Mouse (Mus musculus) embryonic stem cell, embryonic (primary cell): Measurements from ENCODE around the gene Rassf5.

Experiments
- CTCF ChIA-PET, 4 experiments: fragments of 300-600 bp in 2 of 4; fragments of 350-600 bp in 2 of 4; sonication (Branson Sonifier 250); formaldehyde crosslinking; loops; one replicate each; lab custom pipeline; 2022; ENCODE audit warnings: inconsistent platforms in 2 of 4; lab: Charles Lee
- POLR2A ChIA-PET, 4 experiments: fragments of 300-600 bp in 2 of 4; fragments of 350-600 bp in 2 of 4; sonication (Branson Sonifier 250); formaldehyde crosslinking; loops; one replicate each; lab custom pipeline; 2022; ENCODE audit warnings: antibody characterized with exemption in 4 of 4, inconsistent platforms in 1 of 4; lab: Charles Lee

The Rassf5 gene

DNA sequence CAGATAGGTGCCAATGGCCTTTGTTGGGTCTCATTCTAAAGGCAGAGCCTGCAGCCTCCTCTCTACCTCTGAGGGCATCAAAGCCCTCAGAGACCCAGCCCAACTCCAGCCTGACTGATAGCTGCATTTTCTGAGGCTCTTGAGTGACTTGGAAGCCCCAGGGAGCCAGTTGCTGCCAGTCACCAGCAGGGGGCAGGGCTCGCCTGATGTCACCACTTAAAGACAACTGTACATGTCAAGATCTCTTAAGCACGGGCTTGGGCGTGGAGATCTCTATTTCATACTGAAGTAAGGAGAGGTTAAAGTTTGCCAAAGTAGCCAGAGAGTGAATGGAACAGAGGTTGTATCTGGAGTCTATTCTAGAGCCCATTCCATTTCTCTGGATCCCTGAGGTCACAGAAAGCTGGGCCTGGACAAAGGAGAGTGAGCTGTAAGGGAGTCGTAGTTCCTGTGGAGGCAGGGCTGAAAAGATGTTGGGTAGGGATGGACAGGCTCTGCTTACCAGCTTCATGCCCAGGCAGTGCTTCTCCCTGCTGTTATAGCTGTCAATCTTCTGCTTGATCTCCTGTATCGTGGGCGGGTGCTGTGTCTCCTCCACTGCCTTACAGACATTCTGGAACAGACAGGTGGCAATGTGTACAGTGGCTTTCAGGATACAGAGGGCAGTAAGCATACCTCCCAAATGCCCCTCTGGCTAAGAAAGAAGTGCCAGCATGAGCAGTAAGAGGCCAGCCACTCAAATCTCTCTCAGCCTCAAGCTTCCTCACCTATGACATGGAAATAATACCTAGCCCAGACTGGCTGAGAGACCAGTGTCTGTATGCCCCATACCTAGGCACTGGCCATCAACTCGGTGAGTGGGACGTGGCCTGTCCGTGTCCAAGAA, 63.2 kb downstream of the Rassf5 start:
- ChIA-PET CTCF (interaction anchor here (0.6 to 4.8 kb wide), 82 partner anchors 8 to 436 kb away, joined by 3 to 44 read pairs (median 4); partner anchors contain the start of genes Rassf5 (in 2 of the 4) and Eif2d (in 1 of the 4)), POLR2A (interaction anchor here in 3 of 4 experiments (0.5 to 3.6 kb wide), 22 partner anchors 9 to 114 kb away, joined by 3 to 25 read pairs (median 4); partner anchors contain the start of gene Rassf5 (in 1 of the 3))

- POLR2A ChIA-PET: interaction anchor here in 3 of 4 experiments (0.5 to 3.6 kb wide), 12 partner anchors 9 to 328 kb away, joined by 3 to 25 read pairs (median 4); no protein-coding TSS in a partner anchor
- CTCF ChIA-PET: interaction anchor here (0.8 to 4.8 kb wide), 17 partner anchors 9 to 90 kb away, joined by 3 to 31 read pairs (median 6); partner anchors contain the start of gene Rassf5 (in 3 of the 4)
Observed at GRCm38 (mm10) chr1:131180386-131180785, 64.7 kb downstream of the Rassf5 start.

GRCm38 (mm10) chr1:131178083-131178482, 67.0 kb downstream of the Rassf5 start:
- POLR2A ChIA-PET: interaction anchor here in 1 of 4 experiments (1.3 to 1.7 kb wide), 2 partner anchors 15 to 68 kb away, joined by 5 read pairs; partner anchors contain the start of gene Rassf5
- CTCF ChIA-PET: no interaction called here

DNA sequence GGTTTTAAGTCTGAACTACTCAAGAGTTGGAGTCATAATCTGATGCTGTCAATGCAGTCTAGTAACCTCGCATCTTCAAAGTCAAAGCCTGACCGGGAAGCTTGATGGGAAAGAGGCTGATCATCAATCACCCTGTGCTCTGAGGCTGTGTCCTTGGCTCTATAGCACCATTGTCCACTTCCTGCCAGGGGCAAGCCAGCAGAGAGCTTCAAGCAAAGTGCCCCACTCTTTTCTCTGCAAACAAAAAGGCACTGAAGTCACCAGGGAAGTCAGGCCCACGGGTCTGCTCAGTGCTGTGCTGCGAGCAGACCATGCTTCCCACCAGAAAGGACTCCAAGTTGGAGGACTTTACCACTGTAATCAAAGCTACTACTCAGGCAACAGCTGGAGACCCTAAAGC, 67.8 kb downstream of the Rassf5 start:
- ChIA-PET CTCF (no interaction called here), POLR2A (interaction anchor here in 2 of 4 experiments (0.7 to 2.1 kb wide), 6 partner anchors 14 to 79 kb away, joined by 3 to 5 read pairs (median 4); partner anchors contain the start of gene Mapkapk2 (in 1 of the 2))

- ChIA-PET CTCF (no interaction called here), POLR2A (interaction anchor here (0.8 to 4.2 kb wide), 9 partner anchors 9 to 68 kb away, joined by 3 to 36 read pairs (median 4); partner anchors contain the start of gene Dyrk3 (in 1 of the 4))
Observed at GRCm38 (mm10) chr1:131175819-131176218, 69.2 kb downstream of the Rassf5 start.

DNA sequence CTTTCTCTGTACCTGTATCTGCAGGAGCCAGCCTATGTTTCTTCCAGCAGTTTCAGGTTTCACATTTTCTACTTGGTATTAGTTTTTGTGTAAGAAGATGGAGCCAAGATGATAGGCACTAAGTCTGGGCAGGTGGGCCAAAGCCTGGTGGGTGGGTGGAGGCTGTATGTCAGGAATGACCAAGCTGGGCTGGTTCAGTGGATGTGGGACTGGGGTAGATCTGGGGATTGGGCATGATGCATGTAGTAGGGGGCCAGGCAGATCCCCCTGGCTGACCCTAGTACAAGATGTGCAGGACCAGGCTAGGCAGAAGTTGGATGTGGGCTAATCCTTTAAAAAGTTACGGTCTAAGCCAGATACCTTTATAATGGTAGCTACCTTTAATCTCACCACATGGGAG, 69.9 kb downstream of the Rassf5 start:
- CTCF ChIA-PET: interaction anchor here in 1 of 4 experiments (0.8 kb wide), 1 partner anchor 95 kb away, joined by 3 read pairs; no protein-coding TSS in a partner anchor
- POLR2A ChIA-PET: interaction anchor here (0.8 to 4.2 kb wide), 6 partner anchors 9 to 50 kb away, joined by 3 to 36 read pairs (median 4); partner anchors contain the start of gene Dyrk3 (in 1 of the 4)

DNA sequence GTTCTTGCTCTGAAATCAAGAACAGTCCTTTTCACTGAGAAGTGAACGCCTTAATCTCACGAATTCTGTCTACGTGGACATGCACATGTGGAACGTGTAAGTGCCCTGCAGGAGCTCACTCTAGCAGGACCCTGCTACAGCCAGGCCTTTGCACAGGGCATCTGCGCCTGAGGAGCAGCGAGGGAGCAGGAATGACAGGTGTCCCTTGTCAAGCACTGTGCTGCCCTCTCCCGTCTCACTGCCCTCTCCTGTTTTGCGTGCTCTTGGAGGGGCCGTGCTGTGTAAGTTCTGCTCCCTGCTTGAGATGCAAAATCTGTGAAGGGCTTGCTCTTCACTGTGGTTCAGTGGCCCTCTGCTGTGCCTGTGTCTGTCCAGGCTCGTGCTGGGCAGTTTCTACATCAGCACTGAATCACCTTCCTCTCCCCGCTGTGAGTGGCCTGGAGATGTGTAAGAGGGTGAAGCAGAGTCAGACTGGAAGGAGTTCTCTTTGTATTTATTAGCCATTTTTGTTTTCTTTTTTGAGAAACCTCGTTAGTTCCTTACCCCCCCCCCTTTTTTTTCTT, 70.7 kb downstream of the Rassf5 start:
- CTCF ChIA-PET: interaction anchor here in 1 of 4 experiments (0.6 kb wide), 1 partner anchor 485 kb away, joined by 4 read pairs; no protein-coding TSS in a partner anchor
- POLR2A ChIA-PET: interaction anchor here in 2 of 4 experiments (0.9 to 4.2 kb wide), 4 partner anchors 12 to 48 kb away, joined by 3 to 36 read pairs (median 5); no protein-coding TSS in a partner anchor

GRCm38 (mm10) chr1:131173809-131174208, 71.2 kb downstream of the Rassf5 start:
- CTCF ChIA-PET: interaction anchor here in 2 of 4 experiments (0.6 to 1.0 kb wide), 3 partner anchors 8 to 484 kb away, joined by 3 to 4 read pairs (median 4); no protein-coding TSS in a partner anchor
- POLR2A ChIA-PET: interaction anchor here in 2 of 4 experiments (0.9 to 4.2 kb wide), 5 partner anchors 8 to 47 kb away, joined by 3 to 36 read pairs (median 5); no protein-coding TSS in a partner anchor

DNA sequence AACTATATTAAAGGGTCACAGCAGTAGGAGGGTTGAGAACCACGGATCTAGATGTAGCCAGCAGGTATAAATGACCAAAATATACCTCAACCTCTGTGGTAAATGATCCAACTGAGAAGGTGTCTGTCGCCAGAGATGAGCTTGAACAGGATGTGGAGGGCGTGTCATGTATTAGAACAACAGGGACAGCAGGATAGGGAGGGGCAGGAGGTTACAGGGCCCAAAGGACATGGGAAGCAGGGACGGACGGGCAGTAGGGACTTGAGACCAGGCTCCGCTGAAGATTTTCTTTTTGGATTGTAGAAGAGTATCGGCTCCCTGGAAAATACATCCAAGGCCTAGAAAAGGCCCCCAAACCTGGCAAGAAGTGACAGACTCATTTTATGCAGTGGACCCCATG, 72.1 kb downstream of the Rassf5 start:
- CTCF ChIA-PET: interaction anchor here in 2 of 4 experiments (0.7 to 1.0 kb wide), 2 partner anchors 8 to 9 kb away, joined by 3 to 4 read pairs; no protein-coding TSS in a partner anchor
- POLR2A ChIA-PET: interaction anchor here in 3 of 4 experiments (0.6 to 4.2 kb wide), 5 partner anchors 9 to 1848 kb away, joined by 3 to 36 read pairs (median 5); no protein-coding TSS in a partner anchor

DNA sequence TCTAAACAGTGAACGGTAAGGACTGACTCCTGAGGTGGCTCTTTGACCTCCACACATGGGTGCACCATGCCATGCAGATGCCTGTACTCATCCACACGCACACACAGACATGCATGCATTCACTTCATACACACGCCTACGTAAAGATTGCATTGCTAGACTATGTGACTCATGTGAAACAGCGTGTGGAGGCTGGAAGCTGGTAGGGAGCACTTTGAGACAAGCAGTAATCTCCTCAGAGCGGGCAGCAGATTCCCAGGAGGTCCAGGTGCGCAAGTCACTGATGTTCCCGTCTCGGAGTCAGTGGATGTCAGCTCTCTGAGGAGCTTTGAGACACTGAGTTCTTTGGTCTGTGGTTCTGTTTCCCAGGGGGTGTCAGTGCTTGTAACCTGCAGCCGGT, 77.4 kb downstream of the Rassf5 start:
- ChIA-PET POLR2A (interaction anchor here in 2 of 4 experiments (0.9 to 1.3 kb wide), 2 partner anchors 17 to 360 kb away, joined by 3 to 6 read pairs; partner anchors contain the start of gene Fam72a (in 1 of the 2)), CTCF (interaction anchor here in 3 of 4 experiments (0.6 to 1.3 kb wide), 5 partner anchors 14 to 426 kb away, joined by 3 to 7 read pairs (median 3); no protein-coding TSS in a partner anchor)

- CTCF ChIA-PET: interaction anchor here in 3 of 4 experiments (0.5 to 2.1 kb wide), 6 partner anchors 11 to 232 kb away, joined by 3 to 11 read pairs (median 6); no protein-coding TSS in a partner anchor
- POLR2A ChIA-PET: interaction anchor here in 2 of 4 experiments (1.3 to 7.2 kb wide), 5 partner anchors 10 to 363 kb away, joined by 3 to 68 read pairs (median 36); partner anchors contain the start of genes Dyrk3 (in 1 of the 2), Eif2d (in 1 of the 2) and Fam72a (in 1 of the 2)
Observed at GRCm38 (mm10) chr1:131164427-131164826, 80.6 kb downstream of the Rassf5 start.

- ChIA-PET POLR2A (interaction anchor here in 3 of 4 experiments (0.6 to 7.2 kb wide), 32 partner anchors 9 to 429 kb away, joined by 3 to 68 read pairs (median 5); partner anchors contain the start of genes AA986860 (in 1 of the 3), Dyrk3 (in 1 of the 3), Eif2d (in 1 of the 3) and Fam72a (in 1 of the 3)), CTCF (interaction anchor here (0.6 to 4.4 kb wide), 12 partner anchors 20 to 111 kb away, joined by 3 to 24 read pairs (median 4); partner anchors contain the start of gene Rassf5 (in 1 of the 4))
Observed at GRCm38 (mm10) chr1:131161091-131161490, 84.0 kb downstream of the Rassf5 start.

GRCm38 (mm10) chr1:131159573-131160327, 85.3 kb downstream of the Rassf5 start:
- CTCF ChIA-PET: interaction anchor here (0.6 to 4.4 kb wide), 8 partner anchors 22 to 518 kb away, joined by 3 to 24 read pairs (median 4); no protein-coding TSS in a partner anchor
- POLR2A ChIA-PET: interaction anchor here in 3 of 4 experiments (0.6 to 7.2 kb wide), 17 partner anchors 8 to 368 kb away, joined by 3 to 68 read pairs (median 5); partner anchors contain the start of genes Dyrk3 (in 1 of the 3), Eif2d (in 1 of the 3), Fam72a (in 1 of the 3) and Srgap2 (in 1 of the 3)

DNA sequence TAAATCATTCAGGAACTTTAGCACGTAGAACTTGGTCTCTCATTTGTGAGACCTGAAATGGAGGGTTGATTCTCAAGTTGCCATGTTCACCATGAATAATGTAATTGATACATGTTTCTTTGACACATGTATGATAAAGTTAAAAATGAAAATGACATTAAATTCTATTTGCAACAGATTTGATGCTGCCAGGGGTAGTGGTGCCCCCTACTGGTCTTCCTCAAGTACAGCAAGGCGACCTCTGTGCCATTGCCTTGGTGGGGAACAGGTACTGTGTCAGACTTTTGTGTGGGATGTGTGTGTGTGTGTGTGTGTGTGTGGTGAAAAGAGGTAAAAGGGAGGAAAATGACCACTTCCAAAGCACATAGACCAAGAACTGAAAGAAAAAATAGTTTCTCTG, 89.6 kb downstream of the Rassf5 start:
- CTCF ChIA-PET: interaction anchor here in 1 of 4 experiments (0.7 kb wide), 1 partner anchor 26 kb away, joined by 3 read pairs; no protein-coding TSS in a partner anchor
- POLR2A ChIA-PET: interaction anchor here in 1 of 4 experiments (1.1 kb wide), 1 partner anchor 29 kb away, joined by 3 read pairs; no protein-coding TSS in a partner anchor

DNA sequence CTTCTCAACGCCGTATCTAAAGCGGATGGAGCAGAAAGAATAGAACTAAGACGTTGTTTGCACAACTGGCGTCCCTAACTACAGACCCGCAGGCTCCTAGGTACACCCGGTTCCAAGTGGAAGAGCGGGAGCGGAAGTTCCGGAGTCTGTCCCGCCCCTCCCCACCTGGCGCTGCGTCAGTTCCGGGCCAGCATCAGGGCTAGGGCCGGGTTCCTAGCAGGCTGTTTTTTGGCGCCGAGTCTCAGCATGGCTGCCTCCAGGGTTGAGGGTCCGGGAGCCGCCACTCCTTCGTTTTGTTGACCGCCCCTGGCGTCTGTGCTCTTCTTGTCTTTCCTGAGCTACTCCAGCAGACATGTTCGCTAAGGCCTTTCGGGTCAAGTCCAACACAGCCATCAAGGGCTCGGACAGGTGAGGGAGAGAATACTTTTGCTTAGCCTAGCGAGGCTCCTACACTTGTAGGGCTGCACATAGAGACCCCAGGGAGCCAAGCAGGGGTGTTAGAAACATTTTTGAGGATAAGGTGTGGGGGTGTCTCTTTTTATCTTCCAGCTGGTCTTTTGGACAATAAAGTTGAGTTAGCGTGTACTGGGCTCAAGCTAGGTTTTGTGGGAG, 91.9 kb downstream of the Rassf5 start, which contains the start of gene Eif2d:
TSS of gene Eif2d (plus strand) at position 164 of the 612 bp plus-strand sequence.
- POLR2A ChIA-PET: interaction anchor here in 3 of 4 experiments (0.6 to 7.8 kb wide), 21 partner anchors 8 to 792 kb away, joined by 3 to 118 read pairs (median 5); partner anchors contain the start of genes Dyrk3 (in 3 of the 3), Fam72a (in 1 of the 3) and Mapkapk2 (in 1 of the 3)
- CTCF ChIA-PET: interaction anchor here (0.7 to 3.1 kb wide), 10 partner anchors 11 to 673 kb away, joined by 3 to 16 read pairs (median 5); partner anchors contain the start of gene Rassf5 (in 1 of the 4)
